Mouse (Mus musculus) liver, embryonic 16.5 days (tissue): ENCODE data around the gene Ccl22. TPM values are rescaled to one million over a fixed set of nuclear protein-coding genes. Genes with fewer than 3 reads are reported as not detected.

ENCODE experiments used
- ATAC-seq: fragments of 200-750 bp; cut with Nextera tagmentation; 2 replicates; pipeline ENCODE4 v1.8.0; 2017; ENCODE audit warnings: low read depth, mild to moderate bottlenecking, moderate number of reproducible peaks, moderate library complexity
- H3K27ac ChIP-seq: fragments of 300-500 bp; sonication (generic); 2 replicates; pipeline ENCODE4 v1.5.1; 2014; ENCODE audit warnings: mild to moderate bottlenecking, low read length
- H3K27me3 ChIP-seq: fragments of 300-500 bp; sonication (generic); 2 replicates; pipeline ENCODE4 v1.6.1; 2014; ENCODE audit warnings: low read depth, low read length, mixed read lengths; ENCODE audit not compliant: control insufficient read depth, insufficient read depth
- H3K36me3 ChIP-seq: fragments of 300-500 bp; sonication (generic); 2 replicates; pipeline ENCODE4 v1.6.1; 2014; ENCODE audit warnings: mild to moderate bottlenecking; ENCODE audit not compliant: control insufficient read depth, insufficient read depth
- H3K4me1 ChIP-seq: fragments of 300-500 bp; sonication (generic); 2 replicates; pipeline ENCODE4 v1.6.1; 2014; ENCODE audit warnings: low read depth, low read length, mixed read lengths; ENCODE audit not compliant: control insufficient read depth
- H3K4me2 ChIP-seq: fragments of 300-500 bp; sonication (generic); 2 replicates; pipeline ENCODE4 v1.6.1; 2014; ENCODE audit warnings: low read depth, low read length, mixed read lengths
- H3K4me3 ChIP-seq: fragments of 300-500 bp; sonication (generic); 2 replicates; pipeline ENCODE4 v1.5.1; 2014; ENCODE audit warnings: low read depth, mild to moderate bottlenecking, low read length
- H3K9ac ChIP-seq: fragments of 300-500 bp; sonication (generic); 2 replicates; pipeline ENCODE4 v1.6.1; 2014; ENCODE audit warnings: low read depth, low read length
- H3K9me3 ChIP-seq: fragments of 300-500 bp; sonication (generic); replicated peaks from 2 replicates; pipeline ENCODE4 v1.6.1; 2016; ENCODE audit warnings: low read length; ENCODE audit not compliant: control insufficient read depth
- WGBS: fragments of 180-500 bp; shearing (Covaris S2); extraction: QIAGEN DNeasy Blood & Tissue Kit; methylation state at CpG from one replicate; pipeline ENCODE4 v1.1.7; 2014; ENCODE audit not compliant: insufficient replicate concordance; 5-methylcytosine and 5-hydroxymethylcytosine counted together
- polyA plus RNA-seq: library from polyadenylated mRNA; unstranded; fragments of >200 nt; fragmentation: Nextera tagmentation; extraction: Ambion mirVana; gene quantifications from 2 replicates; pipeline ENCODE4 v1.2.1, GENCODE M21; 2015

Ccl22 gene
- 0.27 and 0.37 TPM in 2 replicates for polyA plus RNA-seq

- Histone ChIP-seq H3K36me3 (no peaks in the 10 kb centered on the region), H3K27me3 (no peaks in the 10 kb centered on the region), H3K9ac (no peak within 1 kb of the TSS), H3K4me3 (no peak within 1 kb of the TSS), H3K27ac (no peak within 1 kb of the TSS), H3K4me2 (no peak within 1 kb of the TSS), H3K9me3 (no peaks in the 10 kb centered on the region), H3K4me1 (peaks cover 6% of the 10 kb centered on the region)
- no peak for ATAC-seq
- WGBS: 60% methylated on average over 7 of the region's 7 CpGs
Measured at GRCm38 (mm10) chr8:94745476-94746184, at the start of gene Ccl22. Gene Ccl22 (plus strand): TSS chr8:94745590.

- H3K4me1 ChIP-seq: peaks cover 8% of the 10 kb centered on the region
- H3K9me3 ChIP-seq: no peaks in the 10 kb centered on the region
- H3K4me3 ChIP-seq: peak within 1 kb of the TSS; percentile 54
- no peaks in the 10 kb centered on the region for H3K36me3 ChIP-seq
- WGBS: 1% methylated on average over 41 of the region's 41 CpGs
- no peak within 1 kb of the TSS for H3K27ac ChIP-seq
- peak within 1 kb of the TSS; percentile 61 for H3K4me2 ChIP-seq
- peak; percentile 54 for ATAC-seq
- no peak within 1 kb of the TSS; the same call in 1 of the 2 replicates for H3K9ac ChIP-seq
- peaks cover 54% of the 10 kb centered on the region for H3K27me3 ChIP-seq
Measured at GRCm38 (mm10) chr8:94695994-94696384, 49.4 kb upstream of the Ccl22 start, which contains the start of gene Pllp. Gene Pllp (minus strand): TSS chr8:94696278.

GRCm38 (mm10) chr8:94696566-94696965 is 48.8 kb upstream of the Ccl22 start:
- H3K4me3 ChIP-seq: no peak overlapping the region
- peaks cover 54% of the 10 kb centered on the region for H3K27me3 ChIP-seq
- H3K9ac ChIP-seq: no peak overlapping the region
- H3K4me2 ChIP-seq: no peak overlapping the region
- H3K36me3 ChIP-seq: no peaks in the 10 kb centered on the region
- no peaks in the 10 kb centered on the region for H3K9me3 ChIP-seq
- 44% methylated on average over 3 of the region's 3 CpGs for WGBS
- H3K27ac ChIP-seq: no peak overlapping the region
- ATAC-seq: no peak
- H3K4me1 ChIP-seq: peaks cover 8% of the 10 kb centered on the region

- whole genome bisulfite sequencing: 70% methylated on average over 6 of the region's 6 CpGs
- Histone ChIP-seq H3K36me3 (no peaks in the 10 kb centered on the region), H3K27ac (no peak overlapping the region), H3K4me1 (peaks cover 8% of the 10 kb centered on the region), H3K27me3 (peaks cover 49% of the 10 kb centered on the region), H3K4me2 (no peak overlapping the region), H3K9ac (no peak overlapping the region), H3K9me3 (no peaks in the 10 kb centered on the region), H3K4me3 (no peak overlapping the region)
- ATAC-seq: no peak
Measured at GRCm38 (mm10) chr8:94697956-94698355, 47.4 kb upstream of the Ccl22 start.

- Histone ChIP-seq H3K4me1 (peaks cover 14% of the 10 kb centered on the region), H3K4me2 (no peak overlapping the region), H3K4me3 (no peak overlapping the region), H3K36me3 (no peaks in the 10 kb centered on the region), H3K9me3 (no peaks in the 10 kb centered on the region), H3K9ac (no peak overlapping the region), H3K27ac (no peak overlapping the region), H3K27me3 (peaks cover 35% of the 10 kb centered on the region)
- 72% methylated on average over 16 of the region's 16 CpGs for WGBS
- ATAC-seq: no peak
Measured at GRCm38 (mm10) chr8:94699366-94699765, 46.0 kb upstream of the Ccl22 start.

GRCm38 (mm10) chr8:94700421-94700935 is 44.9 kb upstream of the Ccl22 start:
- peaks cover 24% of the 10 kb centered on the region for H3K27me3 ChIP-seq
- H3K4me1 ChIP-seq: peaks cover 23% of the 10 kb centered on the region
- no peak overlapping the region for H3K27ac ChIP-seq
- no peak overlapping the region for H3K4me3 ChIP-seq
- H3K9ac ChIP-seq: no peak overlapping the region
- no peak for ATAC-seq
- H3K9me3 ChIP-seq: no peaks in the 10 kb centered on the region
- no peaks in the 10 kb centered on the region for H3K36me3 ChIP-seq
- WGBS: 37% methylated on average over 4 of the region's 4 CpGs
- H3K4me2 ChIP-seq: no peak overlapping the region

- Histone ChIP-seq H3K27me3 (peaks cover 7% of the 10 kb centered on the region), H3K4me3 (no peak overlapping the region), H3K4me1 (peaks cover 14% of the 10 kb centered on the region), H3K4me2 (peak overlapping the region; percentile 66), H3K9me3 (no peaks in the 10 kb centered on the region), H3K9ac (no peak overlapping the region), H3K36me3 (no peaks in the 10 kb centered on the region), H3K27ac (no peak overlapping the region)
- WGBS: 57% methylated on average over 3 of the region's 3 CpGs
- no peak for ATAC-seq
Measured at GRCm38 (mm10) chr8:94702156-94702555, 43.2 kb upstream of the Ccl22 start.

- Histone ChIP-seq H3K9me3 (no peaks in the 10 kb centered on the region), H3K36me3 (no peaks in the 10 kb centered on the region), H3K27me3 (peaks cover under 1% of the 10 kb centered on the region; the same call in 1 of the 2 replicates), H3K4me2 (peak overlapping the region; percentile 66), H3K4me1 (peaks cover 14% of the 10 kb centered on the region), H3K4me3 (peak overlapping the region; percentile 60), H3K9ac (peak overlapping the region; percentile 57), H3K27ac (0 out of 2 replicates have a peak overlapping the region, but pooled peaks have one; percentile 18)
- peak; percentile 81 for ATAC-seq
- under 1% methylated on average over 35 of the region's 35 CpGs for WGBS
Measured at GRCm38 (mm10) chr8:94702844-94703813, 42.3 kb upstream of the Ccl22 start.
